Mouse (Mus musculus): ENCODE results near the gene Fpgs. TPM values are rescaled to one million over a fixed set of nuclear protein-coding genes. Genes with fewer than 3 reads are reported as not detected.

Fpgs gene
- polyA plus RNA-seq, 2 experiments from 2014 or later, result 9.4 to 12.5 TPM

DNA sequence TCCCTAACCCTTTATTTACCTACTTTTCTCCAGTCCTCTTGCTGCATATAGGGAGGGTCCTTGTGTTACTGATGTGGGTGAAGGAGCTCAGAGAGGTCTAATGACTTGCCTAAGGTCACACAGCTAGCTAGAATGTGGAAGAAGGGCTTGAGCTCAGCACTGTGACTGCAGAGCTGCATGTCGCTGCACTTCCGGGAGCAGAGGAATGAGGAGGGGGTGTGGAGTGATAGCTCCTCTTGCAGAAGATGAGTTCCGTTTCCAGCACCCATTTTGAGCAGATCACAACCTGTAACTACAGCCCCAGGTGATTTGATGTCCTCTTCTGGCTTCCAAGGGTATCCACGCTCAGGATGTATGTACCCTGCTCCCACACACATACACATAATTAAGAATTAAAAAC, 20.2 kb upstream of the Fpgs start:
- ATAC-seq, result no peak

DNA sequence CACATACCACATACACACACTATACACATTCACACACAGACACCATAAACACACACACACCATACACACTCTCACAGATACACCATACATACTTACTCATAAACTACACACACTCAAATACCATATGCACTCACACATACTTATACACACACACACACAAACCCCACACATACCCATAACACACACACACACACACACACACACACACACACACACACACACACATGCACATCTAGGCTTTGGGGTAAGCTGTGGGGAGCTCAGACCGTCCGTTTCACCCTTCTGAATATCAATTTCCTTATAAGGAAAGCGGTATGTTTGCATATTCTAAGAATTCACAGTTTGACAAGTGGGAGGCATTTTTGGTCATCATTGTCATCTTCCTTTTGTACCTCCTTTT, 18.6 kb upstream of the Fpgs start:
- ATAC-seq, result peak; percentile 16

DNA sequence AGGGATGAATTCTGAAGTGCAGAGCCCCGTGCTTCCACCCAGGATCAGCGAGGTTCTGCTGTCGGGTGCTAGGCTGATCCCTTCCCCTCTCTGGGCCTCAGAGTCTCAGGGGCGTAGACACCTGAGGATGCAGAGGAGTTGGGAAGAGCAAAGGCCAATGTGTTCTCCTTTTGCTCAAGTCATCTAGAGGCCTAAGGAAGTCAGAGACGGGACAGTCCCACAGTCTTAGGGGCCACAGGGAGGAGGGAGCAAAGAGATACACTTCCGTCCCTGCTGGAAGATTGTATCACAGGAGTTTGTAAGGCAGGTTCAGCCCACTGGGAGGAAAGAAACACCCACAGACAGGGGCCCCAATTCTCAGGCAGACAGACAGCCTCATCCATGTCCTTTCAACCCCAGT, 18.1 kb upstream of the Fpgs start:
- peak; percentile 68 for ATAC-seq

DNA sequence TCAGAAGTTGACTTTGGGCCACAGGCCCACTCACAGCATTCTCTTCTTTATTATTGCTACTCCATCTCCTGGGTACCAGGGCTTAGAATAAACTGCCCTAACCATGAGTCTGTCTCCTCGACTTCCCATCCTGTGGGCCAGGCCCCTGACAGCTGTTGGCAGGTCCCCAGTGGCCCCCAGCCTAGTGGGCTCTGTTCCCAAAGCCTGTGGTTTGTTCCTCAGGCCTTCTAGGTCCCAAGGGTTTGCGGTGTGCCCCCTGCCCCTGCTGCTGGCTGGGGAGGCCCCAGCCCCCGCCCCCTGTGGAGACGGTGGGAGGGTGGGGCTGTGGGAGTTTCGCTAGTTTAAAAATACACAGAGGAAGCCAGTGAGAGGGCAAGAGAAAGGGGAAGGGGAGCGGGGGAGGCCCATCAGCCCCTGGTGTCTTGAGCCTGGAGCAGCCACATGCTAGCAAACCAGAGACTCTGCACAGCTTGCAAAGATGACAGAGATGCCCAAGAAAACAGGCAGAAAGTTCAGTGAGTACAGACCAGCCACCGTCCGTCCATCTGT, 16.8 kb upstream of the Fpgs start, which contains the start of gene Sh2d3c:
TSS of gene Sh2d3c (plus strand) at position 375 of the 549 bp plus-strand sequence.
- ATAC-seq, result no peak

DNA sequence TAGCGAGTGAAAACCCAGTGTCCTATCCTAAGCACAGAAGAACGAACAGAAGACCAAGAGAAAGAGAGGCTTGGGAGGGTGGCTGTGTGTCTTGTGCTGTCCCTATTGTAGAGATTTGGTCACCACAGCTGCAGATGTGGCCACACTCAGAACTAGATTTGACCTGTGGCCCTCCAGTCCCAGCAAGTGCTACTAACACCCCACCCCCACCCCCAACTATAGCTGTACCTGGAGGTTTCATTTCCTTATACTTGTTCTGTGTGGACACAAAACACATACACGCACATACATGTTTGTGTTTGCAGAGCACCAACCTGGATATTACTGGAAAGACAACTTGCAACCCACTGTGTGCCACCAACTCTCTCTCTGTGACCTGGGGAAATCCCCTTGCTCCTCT, 16.1 kb upstream of the Fpgs start:
- ATAC-seq, result no peak

DNA sequence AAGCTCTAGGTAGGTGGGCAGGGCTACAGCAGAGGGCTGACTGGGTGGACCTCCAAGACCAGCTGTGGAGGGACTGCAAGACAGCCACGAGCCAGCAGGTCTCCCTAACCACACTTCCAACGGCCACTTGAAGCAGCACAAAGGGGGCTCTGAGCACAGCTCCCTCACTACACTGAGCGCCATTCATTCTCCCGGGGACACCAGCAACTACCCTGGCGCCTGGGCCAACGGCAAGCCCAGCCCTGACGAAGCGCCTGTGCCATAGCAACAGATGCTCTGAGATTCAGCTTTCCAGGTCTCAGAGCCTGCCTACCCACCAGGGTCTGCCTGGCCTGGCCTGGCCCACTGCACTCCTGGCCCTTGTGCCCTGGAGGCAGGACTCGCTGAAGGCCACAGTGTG, 14.8 kb upstream of the Fpgs start:
- ATAC-seq, result no peak

DNA sequence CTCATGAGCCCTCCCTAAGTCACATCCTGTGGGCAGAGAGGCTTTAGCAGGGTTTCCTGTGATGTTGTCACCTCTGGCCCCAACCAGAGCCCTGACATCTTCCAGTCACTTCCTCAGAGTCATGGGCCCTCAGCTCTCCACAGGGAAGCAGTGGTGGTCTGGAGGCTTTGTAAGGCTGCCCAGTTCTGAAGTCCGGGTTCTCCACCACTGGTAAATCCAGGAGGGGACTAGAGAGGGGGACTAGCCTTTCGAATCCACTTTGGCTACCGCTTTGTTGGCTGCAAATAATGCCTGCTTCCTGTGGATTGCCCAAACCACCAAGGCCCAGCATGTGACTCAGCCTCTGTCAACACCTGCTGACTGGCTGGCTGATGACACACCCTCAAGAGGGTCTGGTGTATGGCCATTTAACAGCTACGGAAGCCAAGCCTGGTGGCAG, 11.1 kb upstream of the Fpgs start:
- ATAC-seq, result peak; percentile 44

DNA sequence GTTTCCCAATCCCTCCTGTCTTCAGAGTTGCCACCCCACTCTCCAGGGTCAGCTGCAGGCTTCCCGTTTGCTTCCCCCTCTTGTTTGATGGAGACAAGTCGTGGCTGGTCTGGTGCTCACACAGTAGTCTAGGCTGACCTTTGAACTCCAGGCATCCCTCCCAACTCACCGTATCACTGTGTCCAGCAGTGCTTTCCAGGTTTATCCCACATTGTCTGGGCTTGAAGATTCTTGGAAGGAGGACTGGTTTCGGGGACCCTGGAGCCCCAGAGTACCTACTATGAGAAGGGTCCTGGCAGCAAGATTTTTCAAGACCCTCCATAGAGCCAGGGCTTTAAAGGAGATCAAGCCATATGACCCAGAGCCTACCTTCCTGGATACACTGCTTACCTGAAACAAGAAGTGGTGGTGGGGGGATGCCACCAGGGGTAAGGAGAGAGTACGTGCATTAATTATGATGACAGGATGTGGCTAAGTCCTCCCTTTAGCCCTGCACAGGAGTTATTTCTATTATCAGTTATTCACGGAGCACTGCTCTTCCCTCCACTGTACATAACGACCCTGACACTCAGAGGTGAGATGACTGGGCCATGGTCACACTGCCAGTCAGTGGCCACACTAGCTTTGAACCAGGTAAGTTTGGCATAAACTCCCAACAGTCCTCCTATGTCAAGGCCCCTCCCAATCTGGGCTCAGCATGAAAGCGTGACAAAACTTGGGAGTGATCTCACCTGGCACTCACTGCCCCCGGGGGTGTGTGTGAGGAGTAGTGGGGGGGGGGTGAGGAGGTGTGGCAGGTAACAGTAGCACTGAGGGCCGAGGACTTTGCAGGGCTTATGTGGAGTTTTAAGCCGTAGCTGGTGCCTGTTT, 10.4 kb upstream of the Fpgs start:
- ATAC-seq, result peak; percentile 44

DNA sequence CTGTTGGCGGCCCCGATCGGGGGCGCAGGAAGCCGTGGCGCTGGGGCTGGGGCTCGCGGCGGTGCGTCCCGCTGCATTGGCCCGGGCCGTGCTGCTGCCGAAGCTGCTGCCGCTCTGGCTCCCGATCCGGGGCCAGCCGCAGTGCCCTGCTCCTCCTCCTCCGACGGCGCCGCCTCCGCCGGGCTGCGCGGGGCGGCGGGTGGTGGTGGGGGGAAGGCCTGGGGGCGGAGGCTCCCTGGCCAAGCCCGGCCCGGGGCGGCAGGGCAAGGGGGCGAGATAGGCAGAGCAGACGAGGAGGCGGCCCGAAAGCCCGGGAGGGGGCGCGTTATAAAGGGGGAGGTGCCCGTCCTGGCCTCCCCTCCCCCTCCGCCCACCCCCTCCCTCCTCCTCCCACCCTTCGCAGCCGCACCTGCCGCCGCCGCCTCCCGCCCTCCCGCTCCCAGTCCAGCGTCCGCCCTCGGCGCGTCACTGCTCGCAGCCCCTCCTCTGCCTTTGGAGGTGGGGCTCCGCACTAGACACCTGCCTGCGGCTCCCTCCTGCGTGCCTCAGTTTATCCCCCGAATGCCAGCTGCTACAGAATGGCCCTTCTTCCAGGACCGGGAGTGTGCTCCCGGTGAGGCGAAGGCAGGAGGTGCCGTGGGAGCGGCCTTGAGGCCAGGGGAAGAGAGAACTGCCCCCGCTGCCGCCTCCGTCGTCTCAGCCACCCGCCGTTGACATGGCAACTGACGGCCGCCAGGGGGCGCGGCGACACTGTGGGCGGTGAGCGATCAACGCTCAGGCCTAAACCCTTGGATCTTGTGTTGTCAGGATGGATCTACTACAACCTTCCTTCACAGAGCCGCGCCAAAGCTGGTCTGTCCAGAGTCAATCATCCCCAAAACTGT, 9.2 kb upstream of the Fpgs start, which contains the start of gene Cdk9:
TSS of gene Cdk9 (minus strand) at position 143 of the 884 bp plus-strand sequence.
- ATAC-seq, result peak; percentile 67

DNA sequence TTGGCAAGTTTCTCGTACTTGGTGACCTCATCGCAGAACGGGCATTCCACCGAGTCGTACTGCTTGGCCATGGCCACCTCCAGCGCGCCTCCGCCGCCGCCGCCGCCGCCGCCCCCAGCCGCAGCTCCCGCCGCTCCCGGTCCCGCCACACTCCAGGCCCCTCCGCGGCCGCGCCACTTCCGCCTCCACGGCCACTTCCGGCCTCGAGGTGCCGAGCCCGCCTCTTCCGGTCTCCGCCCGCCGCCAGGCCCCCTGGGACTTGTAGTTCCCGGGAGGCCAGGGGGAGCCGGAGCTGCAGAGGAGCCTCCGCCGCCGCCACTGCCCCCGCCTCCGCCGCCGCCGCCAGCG, 8.6 kb upstream of the Fpgs start:
- ATAC-seq, result peak; percentile 64

DNA sequence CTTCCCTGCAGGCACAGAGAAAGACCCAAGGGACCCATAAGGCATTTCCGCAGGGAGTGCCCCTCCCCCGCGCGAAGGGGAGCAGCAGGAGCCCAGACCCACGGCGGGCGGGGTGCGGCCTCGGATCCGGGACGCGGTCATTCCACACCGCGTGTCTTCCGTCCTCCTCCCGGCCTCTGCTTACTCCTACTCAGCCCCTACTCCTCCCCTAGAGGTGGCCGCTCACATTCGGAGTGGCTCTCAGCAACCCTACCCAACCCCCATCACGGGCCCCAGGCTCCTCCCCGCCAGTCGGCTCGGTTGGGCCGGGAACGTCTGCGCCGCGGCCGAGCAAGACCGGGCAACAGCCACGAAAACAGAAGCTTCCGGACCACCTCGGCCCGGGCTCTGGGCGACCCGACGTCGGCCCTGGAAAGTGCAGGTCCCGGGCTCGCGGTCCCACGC, 8.2 kb upstream of the Fpgs start:
- no peak for ATAC-seq

DNA sequence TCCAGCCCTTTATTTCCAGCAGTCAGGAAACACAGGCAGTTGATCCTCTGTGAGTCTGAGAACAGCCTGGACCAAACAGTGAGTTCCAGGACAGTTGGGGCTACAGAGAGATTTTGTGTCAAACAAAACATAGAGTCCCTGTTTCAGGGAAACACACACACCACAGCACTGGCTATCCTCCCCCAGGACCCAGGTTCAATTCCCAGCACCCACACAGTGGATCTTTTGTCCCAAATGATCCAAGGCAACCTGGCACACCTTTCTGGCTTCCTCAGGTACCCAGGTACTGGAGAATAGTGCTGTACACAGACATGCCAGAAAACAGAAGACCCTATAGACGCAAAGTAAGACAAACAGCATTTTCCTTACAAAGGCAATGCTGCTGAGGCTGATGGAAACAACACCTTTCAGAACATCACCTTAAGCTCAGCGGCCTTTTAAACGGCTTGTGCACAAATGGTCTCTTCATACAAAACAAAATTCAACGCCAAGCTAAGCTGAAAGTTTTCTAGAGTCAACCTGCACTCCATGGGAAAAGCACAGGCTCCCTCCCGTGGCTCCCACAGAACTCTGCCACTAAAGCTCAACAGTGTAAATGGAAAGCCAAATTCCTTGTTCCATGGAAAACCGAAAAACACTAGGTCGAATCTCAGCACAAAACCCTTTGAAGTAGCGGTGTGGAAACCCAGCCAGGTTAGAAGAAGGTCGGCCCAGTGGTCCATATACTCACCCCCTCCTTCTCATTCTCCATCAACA, 7.5 kb upstream of the Fpgs start:
- ATAC-seq, result no peak

DNA sequence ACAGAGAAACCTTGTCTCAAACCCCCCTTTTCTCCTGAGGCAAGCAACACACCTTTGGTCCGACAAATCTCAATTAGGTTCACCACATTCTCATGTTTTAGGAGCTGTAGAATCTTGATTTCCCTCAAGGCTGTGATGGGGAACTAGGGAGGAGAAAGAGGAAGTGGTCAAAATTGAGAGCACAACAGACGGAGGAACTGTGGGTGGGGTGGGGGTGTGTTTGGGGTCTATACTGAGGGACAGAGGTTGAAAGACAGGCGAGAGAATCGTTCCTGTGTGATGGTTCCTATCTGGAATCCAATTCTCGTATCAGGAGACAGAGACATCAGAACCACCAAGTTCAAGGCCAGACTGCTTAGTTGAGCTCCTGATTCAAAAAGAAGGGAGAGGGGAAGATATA, 6.5 kb upstream of the Fpgs start:
- ATAC-seq, result no peak

DNA sequence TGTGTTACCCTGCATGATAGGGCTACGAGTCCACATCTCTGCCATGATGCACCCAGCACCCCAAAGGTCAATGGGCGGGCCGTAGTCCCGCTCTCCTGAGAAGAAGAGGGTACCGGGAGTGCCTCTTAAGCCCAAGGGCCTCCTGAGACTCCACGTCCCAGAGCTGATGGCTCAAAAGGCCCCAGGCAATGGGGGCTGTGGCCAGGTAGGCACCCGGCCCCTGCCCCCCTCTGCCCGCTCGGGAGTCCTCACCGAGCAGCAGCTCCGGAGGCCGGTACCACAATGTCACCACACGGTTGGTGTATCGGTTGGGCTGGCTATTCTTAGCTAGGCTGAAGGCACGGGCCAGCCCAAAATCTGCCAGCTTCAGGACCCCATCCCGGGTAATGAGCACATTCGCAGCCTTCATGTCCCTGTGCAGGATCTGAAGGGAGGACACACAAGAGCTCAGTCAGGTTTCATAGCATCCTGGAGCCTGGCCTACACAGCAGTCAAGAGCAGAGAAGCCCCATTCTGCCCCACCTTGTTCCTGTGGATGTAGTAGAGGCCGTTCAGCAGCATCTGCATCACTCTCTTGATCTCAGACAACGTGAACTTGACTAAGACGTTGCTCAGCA, 5.7 kb upstream of the Fpgs start:
- ATAC-seq, result no peak

DNA sequence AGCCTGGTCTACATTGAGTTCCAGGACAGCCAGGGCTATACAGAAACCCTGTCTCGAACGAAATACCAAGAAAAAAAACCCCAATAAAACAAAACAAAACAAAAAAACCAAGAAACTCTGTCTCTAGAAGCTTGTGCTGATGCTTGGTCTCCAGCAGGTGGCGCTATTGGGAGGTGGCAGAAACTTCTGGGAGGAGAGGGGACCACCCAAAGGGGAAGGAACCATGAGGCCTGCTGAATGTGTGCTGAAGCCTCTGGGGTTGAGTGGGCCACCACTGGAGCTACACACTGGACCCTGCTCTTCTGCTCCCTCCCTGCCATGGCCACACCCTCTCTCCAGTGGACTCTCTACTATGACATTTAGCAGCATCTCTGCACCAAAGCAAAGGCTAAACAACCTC, 4.7 kb upstream of the Fpgs start:
- ATAC-seq, result no peak

DNA sequence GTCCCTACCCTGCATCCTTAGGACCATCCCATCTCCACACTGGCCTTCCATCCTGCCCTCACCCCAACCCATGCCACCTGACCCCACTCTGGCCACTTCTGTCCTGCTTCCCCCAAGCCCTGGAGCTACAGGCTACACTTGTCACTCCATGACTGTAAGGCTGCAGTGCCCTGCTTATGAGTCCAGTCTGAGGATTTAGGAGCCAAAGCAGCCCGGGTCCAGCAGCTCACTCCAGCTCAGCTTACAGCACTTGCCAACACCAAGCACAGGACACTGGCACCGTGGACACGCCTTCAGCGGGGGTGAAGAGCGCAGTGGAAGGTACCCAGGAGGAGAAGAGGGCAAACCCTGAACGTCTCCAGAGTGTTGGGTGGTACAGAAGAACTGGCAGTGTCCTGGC, 3.0 kb upstream of the Fpgs start:
- ATAC-seq, result no peak

DNA sequence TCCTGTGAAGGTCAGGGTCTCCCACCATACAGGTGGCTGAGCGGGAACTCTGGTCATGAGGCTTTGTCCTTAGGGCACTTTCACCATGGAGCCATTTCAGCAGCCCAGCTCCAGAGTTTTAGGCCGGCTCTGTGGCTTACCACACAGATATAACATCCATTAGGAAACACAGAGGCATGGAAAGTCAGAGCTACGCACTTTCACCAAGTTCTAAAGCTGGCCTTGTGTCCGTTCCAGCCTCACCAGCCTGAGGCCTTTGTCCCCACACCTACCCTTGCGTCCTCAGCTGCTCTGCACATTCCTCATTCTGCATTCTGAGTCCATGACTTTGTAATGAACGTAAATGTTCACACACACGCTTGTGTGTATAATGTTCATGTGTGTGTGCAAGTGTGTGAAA, 1.1 kb upstream of the Fpgs start:
- no peak for ATAC-seq

DNA sequence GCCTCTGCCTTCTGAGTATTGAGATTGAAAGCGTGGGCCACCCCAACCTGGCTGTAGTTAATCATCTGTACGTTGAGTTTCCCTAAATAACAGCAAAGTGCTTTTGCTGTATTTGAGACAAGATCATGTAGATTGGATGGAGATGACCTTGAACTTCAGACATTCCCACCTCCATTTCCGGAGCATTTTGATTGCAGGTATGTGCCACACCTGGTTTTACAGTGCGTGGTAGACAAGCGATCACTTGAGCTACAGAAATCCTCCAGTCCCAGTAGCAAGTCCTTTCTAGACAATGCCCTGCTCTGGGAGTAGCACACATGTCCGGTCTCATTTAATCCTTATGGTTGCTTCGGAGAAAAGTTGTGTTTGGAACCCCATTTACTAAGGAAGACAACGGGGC, 899 bp downstream of the Fpgs start:
- ATAC-seq, result no peak

DNA sequence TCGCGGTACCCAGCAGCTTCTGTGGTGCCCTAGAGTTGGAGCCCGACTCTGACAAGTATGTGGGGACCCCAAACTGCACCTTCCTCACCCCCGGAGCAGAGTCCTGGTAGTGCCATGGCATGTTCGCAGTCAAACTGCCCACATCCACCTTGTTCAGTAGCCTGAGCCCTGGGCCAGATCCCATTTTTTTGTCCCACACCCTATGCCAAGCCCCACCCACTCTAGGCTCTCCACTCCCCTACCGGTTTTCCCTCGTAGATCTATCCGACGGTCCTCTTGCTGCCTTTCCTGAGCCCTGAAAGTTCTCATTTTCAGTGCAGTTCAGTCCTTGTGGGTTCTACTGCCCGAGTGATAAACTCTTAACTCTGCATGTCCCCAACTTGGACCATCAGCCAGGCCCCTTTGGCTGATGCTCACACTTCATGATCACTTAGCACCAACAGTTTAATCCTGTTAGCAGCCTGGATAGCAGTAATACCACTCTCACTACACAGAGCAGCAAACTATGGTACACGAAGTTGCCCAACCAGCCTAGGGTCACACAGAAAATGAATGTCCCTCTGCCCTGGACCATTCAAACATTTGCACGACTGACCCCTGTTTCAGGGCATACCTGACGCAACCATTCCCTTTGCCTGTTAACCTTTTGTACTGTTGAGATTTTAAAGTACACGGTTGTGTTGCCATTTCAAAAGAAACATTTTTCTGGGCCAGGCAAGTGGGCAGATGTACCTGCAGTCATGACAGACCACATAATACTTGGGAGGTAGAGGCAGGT, 2.8 kb downstream of the Fpgs start:
- ATAC-seq, result no peak

DNA sequence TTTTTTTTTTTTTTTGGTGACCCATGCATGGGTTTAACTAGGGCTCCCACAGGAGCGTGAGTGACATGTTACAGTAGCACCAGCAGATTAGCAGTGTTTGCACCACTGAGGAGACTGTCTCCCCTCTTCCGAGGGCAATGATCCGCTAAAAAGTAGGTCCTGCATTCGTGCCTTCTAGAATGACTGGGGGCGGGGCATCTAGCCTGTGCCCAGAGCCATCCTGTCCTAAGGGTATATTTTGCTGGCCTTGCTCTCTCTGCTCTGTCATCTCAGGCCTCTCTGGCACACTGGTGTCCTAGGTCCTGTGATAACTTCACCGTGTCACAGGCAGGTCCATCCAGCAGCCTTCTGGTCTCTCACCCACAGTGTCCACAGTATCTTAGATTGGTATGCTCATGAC, 4.3 kb downstream of the Fpgs start:
- no peak for ATAC-seq

DNA sequence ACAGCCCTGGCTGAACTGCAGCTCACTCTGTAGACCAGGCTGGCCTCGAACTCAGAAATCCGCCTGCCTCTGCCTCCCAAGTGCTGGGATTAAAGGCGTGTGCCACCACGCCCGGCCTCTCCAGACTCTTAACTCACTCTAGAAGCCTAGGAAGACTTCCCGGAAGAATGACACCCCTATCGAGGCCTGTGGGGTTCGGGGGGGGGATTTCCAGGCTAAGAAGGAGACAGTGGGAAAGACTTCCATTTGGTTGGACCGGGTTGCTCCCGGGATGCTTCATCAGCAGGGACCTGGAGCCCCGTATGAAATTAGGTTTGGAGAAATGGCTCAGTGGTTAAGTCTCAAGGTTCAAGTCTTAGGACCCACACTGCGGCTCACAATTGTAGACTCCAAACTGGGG, 9.3 kb downstream of the Fpgs start:
- no peak for ATAC-seq
